Mouse (Mus musculus) lung, embryonic 14.5 days (tissue): Measurements from ENCODE around the gene Gm37240. TPM values are rescaled to one million over a fixed set of nuclear protein-coding genes. Genes with fewer than 3 reads are reported as not detected.
A peak's percentile ranks its signal among the peaks of the same experiment; 100 is the strongest.

ENCODE experiments used
- ATAC-seq: fragments of 200-750 bp; cut with Nextera tagmentation; 2 replicates; pipeline ENCODE4 v1.8.0; 2017; ENCODE audit warnings: mild to moderate bottlenecking, moderate TSS enrichment, moderate library complexity; ENCODE audit not compliant: insufficient read depth
- DNase-seq: peaks from one replicate; pipeline ENCODE4 v3.0.0-alpha.2; 2015
- H3K27ac ChIP-seq: fragments of 300-500 bp; sonication (generic); 2 replicates; pipeline ENCODE4 v1.5.1; 2014; ENCODE audit warnings: low read depth, mild to moderate bottlenecking, moderate library complexity
- H3K27me3 ChIP-seq: fragments of 300-500 bp; sonication (generic); 2 replicates; pipeline ENCODE4 v1.6.1; 2014; ENCODE audit warnings: low read length, control low read depth; ENCODE audit not compliant: insufficient read depth
- H3K36me3 ChIP-seq: fragments of 300-500 bp; sonication (generic); 2 replicates; pipeline ENCODE4 v1.6.1; 2014; ENCODE audit warnings: control low read depth; ENCODE audit not compliant: insufficient read depth
- H3K4me1 ChIP-seq: fragments of 300-500 bp; sonication (generic); 2 replicates; pipeline ENCODE4 v1.6.1; 2014; ENCODE audit warnings: antibody characterized with exemption, control low read depth; ENCODE audit not compliant: insufficient read depth
- H3K4me2 ChIP-seq: fragments of 300-500 bp; sonication (generic); 2 replicates; pipeline ENCODE4 v1.6.1; 2014; ENCODE audit warnings: mild to moderate bottlenecking
- H3K4me3 ChIP-seq: fragments of 300-500 bp; sonication (generic); 2 replicates; pipeline ENCODE4 v1.5.1; 2014; ENCODE audit warnings: low read depth, low read length
- H3K9ac ChIP-seq: fragments of 300-500 bp; sonication (generic); 2 replicates; pipeline ENCODE4 v1.6.1; 2014
- H3K9me3 ChIP-seq: fragments of 300-500 bp; sonication (generic); 2 replicates; pipeline ENCODE4 v1.6.1; 2016; ENCODE audit warnings: low read depth, low read length, control low read depth
- CTCF ChIP-seq: IDR thresholded peaks from 2 replicates; pipeline ENCODE4 v1.5.1; 2016; ENCODE audit warnings: antibody characterized with exemption, low read depth
- WGBS: fragments of 180-500 bp; shearing (Covaris S2); extraction: QIAGEN DNeasy Blood & Tissue Kit; methylation state at CpG from one replicate; pipeline ENCODE4 v1.1.7; 2014; 5-methylcytosine and 5-hydroxymethylcytosine counted together
- polyA plus RNA-seq: library from polyadenylated mRNA; unstranded; fragments of >200 nt; fragmentation: Nextera tagmentation; extraction: Ambion mirVana; gene quantifications from 2 replicates; pipeline ENCODE4 v1.2.1, GENCODE M21; 2014

Gm37240 gene
- polyA plus RNA-seq, 1 experiment from 2014 or later = 4.5 TPM

- TF ChIP-seq CTCF = no peak
- H3K4me1 ChIP-seq = no peaks in the 10 kb centered on the region
Observed at GRCm38 (mm10) chr3:85757435-85757834, 129.9 kb downstream of the Gm37240 start.

GRCm38 (mm10) chr3:85749348-85749747 is 138.0 kb downstream of the Gm37240 start:
- no peak for DNase-seq
- Histone ChIP-seq H3K4me3 (no peak overlapping the region), H3K4me1 (peaks cover 5% of the 10 kb centered on the region; the same call in 1 of the 2 replicates), H3K27ac (no peak overlapping the region), H3K9ac (no peak overlapping the region), H3K4me2 (no peak overlapping the region), H3K36me3 (no peaks in the 10 kb centered on the region), H3K27me3 (no peaks in the 10 kb centered on the region), H3K9me3 (no peaks in the 10 kb centered on the region)
- ATAC-seq = no peak
- no peak for TF ChIP-seq CTCF
- WGBS = 52% methylated on average over 4 of the region's 4 CpGs

More at GRCm38 (mm10) chr3:85757435-85757834, 129.9 kb downstream of the Gm37240 start:
- no peaks in the 10 kb centered on the region for H3K36me3 ChIP-seq
- no peak overlapping the region for H3K4me3 ChIP-seq
- H3K27ac ChIP-seq = no peak overlapping the region
- DNase-seq (no peak), ATAC-seq (no peak)
- H3K9ac ChIP-seq = no peak overlapping the region
- no peaks in the 10 kb centered on the region for H3K27me3 ChIP-seq
- no peaks in the 10 kb centered on the region for H3K9me3 ChIP-seq
- H3K4me2 ChIP-seq = no peak overlapping the region
- 90% methylated on average over 4 of the region's 4 CpGs for WGBS

- ATAC-seq = no peak
- Histone ChIP-seq H3K36me3 (no peaks in the 10 kb centered on the region), H3K4me3 (no peak overlapping the region), H3K9me3 (no peaks in the 10 kb centered on the region), H3K27ac (no peak overlapping the region), H3K4me2 (no peak overlapping the region), H3K27me3 (no peaks in the 10 kb centered on the region), H3K9ac (no peak overlapping the region), H3K4me1 (peaks cover 5% of the 10 kb centered on the region; the same call in 1 of the 2 replicates)
- TF ChIP-seq CTCF = no peak
- peak; percentile 46 for DNase-seq
- 17% methylated on average over 4 of the region's 4 CpGs for WGBS
Observed at GRCm38 (mm10) chr3:85748863-85749262, 138.5 kb downstream of the Gm37240 start.

GRCm38 (mm10) chr3:85746116-85746515 is 141.2 kb downstream of the Gm37240 start:
- DNase-seq = peak; percentile 58
- 33% methylated on average over 4 of the region's 4 CpGs for WGBS
- no peak for TF ChIP-seq CTCF
- H3K4me2 ChIP-seq = no peak overlapping the region
- peaks cover 5% of the 10 kb centered on the region; the same call in 1 of the 2 replicates for H3K4me1 ChIP-seq
- H3K4me3 ChIP-seq = no peak overlapping the region
- H3K36me3 ChIP-seq = no peaks in the 10 kb centered on the region
- ATAC-seq = no peak
- no peak overlapping the region for H3K27ac ChIP-seq
- no peak overlapping the region for H3K9ac ChIP-seq
- H3K27me3 ChIP-seq = no peaks in the 10 kb centered on the region
- H3K9me3 ChIP-seq = no peaks in the 10 kb centered on the region

GRCm38 (mm10) chr3:85741767-85742166 is 145.6 kb downstream of the Gm37240 start:
- ATAC-seq (no peak), DNase-seq (no peak)
- Histone ChIP-seq H3K4me3 (no peak overlapping the region), H3K4me2 (no peak overlapping the region), H3K4me1 (no peaks in the 10 kb centered on the region), H3K27me3 (no peaks in the 10 kb centered on the region), H3K27ac (no peak overlapping the region), H3K36me3 (no peaks in the 10 kb centered on the region), H3K9ac (no peak overlapping the region), H3K9me3 (no peaks in the 10 kb centered on the region)
- WGBS = 82% methylated on average over 3 of the region's 3 CpGs
- no peak for TF ChIP-seq CTCF

GRCm38 (mm10) chr3:85738591-85738990 is 148.7 kb downstream of the Gm37240 start:
- Histone ChIP-seq H3K27me3 (no peaks in the 10 kb centered on the region), H3K4me1 (no peaks in the 10 kb centered on the region), H3K36me3 (no peaks in the 10 kb centered on the region), H3K4me2 (no peak overlapping the region), H3K27ac (no peak overlapping the region), H3K9me3 (no peaks in the 10 kb centered on the region), H3K4me3 (no peak overlapping the region), H3K9ac (no peak overlapping the region)
- TF ChIP-seq CTCF = no peak
- ATAC-seq (no peak), DNase-seq (no peak)
- 66% methylated on average over 3 of the region's 3 CpGs for WGBS

- no peaks in the 10 kb centered on the region for H3K36me3 ChIP-seq
- H3K4me1 ChIP-seq = no peaks in the 10 kb centered on the region
- TF ChIP-seq CTCF = no peak
- ATAC-seq = no peak
- H3K4me2 ChIP-seq = no peak overlapping the region
- no peaks in the 10 kb centered on the region for H3K9me3 ChIP-seq
- DNase-seq = no peak
- H3K27me3 ChIP-seq = no peaks in the 10 kb centered on the region
- H3K9ac ChIP-seq = no peak overlapping the region
- 72% methylated on average over 5 of the region's 5 CpGs for WGBS
- no peak overlapping the region for H3K27ac ChIP-seq
- H3K4me3 ChIP-seq = no peak overlapping the region
Observed at GRCm38 (mm10) chr3:85733939-85734729, 153.2 kb downstream of the Gm37240 start.
